Mouse (Mus musculus): Measurements from ENCODE around the gene Trappc2l.

Trappc2l gene

GRCm38 (mm10) chr8:122580926-122581325 lies 30.5 kb upstream of the Trappc2l start:
- DNase-seq (ENCODE audit: inconsistent ontology term) = no peak

- no peak for DNase-seq (ENCODE audit: inconsistent ontology term)
Observed at GRCm38 (mm10) chr8:122584981-122585380, 26.5 kb upstream of the Trappc2l start.

- peak; percentile 44 for DNase-seq (ENCODE audit: inconsistent ontology term)
Observed at GRCm38 (mm10) chr8:122585411-122585891, 26.0 kb upstream of the Trappc2l start.

GRCm38 (mm10) chr8:122586171-122586570 lies 25.3 kb upstream of the Trappc2l start:
- peak; percentile 83 for DNase-seq (ENCODE audit: inconsistent ontology term)

GRCm38 (mm10) chr8:122586749-122587148 lies 24.7 kb upstream of the Trappc2l start:
- DNase-seq (ENCODE audit: inconsistent ontology term) = no peak

- DNase-seq (ENCODE audit: inconsistent ontology term) = no peak
Observed at GRCm38 (mm10) chr8:122593240-122593639, 18.2 kb upstream of the Trappc2l start.

- no peak for DNase-seq (ENCODE audit: inconsistent ontology term)
Observed at GRCm38 (mm10) chr8:122593783-122594507, 17.5 kb upstream of the Trappc2l start.

- no peak for DNase-seq (ENCODE audit: inconsistent ontology term)
Observed at GRCm38 (mm10) chr8:122596031-122596430, 15.4 kb upstream of the Trappc2l start.

- no peak for DNase-seq (ENCODE audit: inconsistent ontology term)
Observed at GRCm38 (mm10) chr8:122600666-122601065, 10.8 kb upstream of the Trappc2l start.

- DNase-seq (ENCODE audit: inconsistent ontology term) = no peak
Observed at GRCm38 (mm10) chr8:122604640-122605039, 6.8 kb upstream of the Trappc2l start.

- DNase-seq (ENCODE audit: inconsistent ontology term) = no peak
Observed at GRCm38 (mm10) chr8:122605367-122605766, 6.1 kb upstream of the Trappc2l start.

GRCm38 (mm10) chr8:122606810-122607209 lies 4.6 kb upstream of the Trappc2l start:
- no peak for DNase-seq (ENCODE audit: inconsistent ontology term)

GRCm38 (mm10) chr8:122610209-122610608 lies 1.2 kb upstream of the Trappc2l start:
- DNase-seq (ENCODE audit: inconsistent ontology term) = no peak

GRCm38 (mm10) chr8:122610612-122611277 lies 695 bp upstream of the Trappc2l start:
- no peak for DNase-seq (ENCODE audit: inconsistent ontology term)

- no peak for DNase-seq (ENCODE audit: inconsistent ontology term)
Observed at GRCm38 (mm10) chr8:122616181-122616905, 4.9 kb downstream of the Trappc2l start.

- peak; percentile 59 for DNase-seq (ENCODE audit: inconsistent ontology term)
Observed at GRCm38 (mm10) chr8:122617947-122618546, 6.6 kb downstream of the Trappc2l start.

GRCm38 (mm10) chr8:122618660-122619378 lies 7.4 kb downstream of the Trappc2l start:
- DNase-seq (ENCODE audit: inconsistent ontology term) = no peak

- no peak for DNase-seq (ENCODE audit: inconsistent ontology term)
Observed at GRCm38 (mm10) chr8:122620446-122620845, 9.0 kb downstream of the Trappc2l start.

GRCm38 (mm10) chr8:122622727-122623126 lies 11.3 kb downstream of the Trappc2l start, which contains the start of gene Pabpn1l:
Gene Pabpn1l, minus strand, starts transcription at chr8:122622739.
- DNase-seq (ENCODE audit: inconsistent ontology term) = no peak

GRCm38 (mm10) chr8:122623844-122624642 lies 12.6 kb downstream of the Trappc2l start:
- no peak for DNase-seq (ENCODE audit: inconsistent ontology term)

All from Muller cell, postnatal 12 days (primary cell).